Mouse (Mus musculus) T-cell, adult 2 months (primary cell): Measurements from ENCODE around the gene Rnf157.

Experiments used
- DNase-seq: peaks from one replicate; pipeline ENCODE4 v3.0.0; 2022; ENCODE audit warnings: low spot score

Gene Rnf157

GRCm38 (mm10) chr11:116412904-116413630 is at the start of gene Rnf157:
Gene Rnf157, minus strand, starts transcription at chr11:116413032.
- DNase-seq = peak; percentile 72

- no peak for DNase-seq
Observed at GRCm38 (mm10) chr11:116459786-116460185, 47.0 kb upstream of the Rnf157 start.

GRCm38 (mm10) chr11:116456234-116456633 is 43.4 kb upstream of the Rnf157 start:
- no peak for DNase-seq

GRCm38 (mm10) chr11:116453889-116454288 is 41.1 kb upstream of the Rnf157 start:
- no peak for DNase-seq

GRCm38 (mm10) chr11:116449341-116449740 is 36.5 kb upstream of the Rnf157 start:
- DNase-seq = no peak

GRCm38 (mm10) chr11:116447822-116448221 is 35.0 kb upstream of the Rnf157 start:
- no peak for DNase-seq

GRCm38 (mm10) chr11:116446308-116446887 is 33.6 kb upstream of the Rnf157 start:
- no peak for DNase-seq

GRCm38 (mm10) chr11:116445596-116446307 is 32.9 kb upstream of the Rnf157 start:
- peak; percentile 87 for DNase-seq

- DNase-seq = no peak
Observed at GRCm38 (mm10) chr11:116443935-116444334, 31.1 kb upstream of the Rnf157 start.

- no peak for DNase-seq
Observed at GRCm38 (mm10) chr11:116443311-116443710, 30.5 kb upstream of the Rnf157 start.

GRCm38 (mm10) chr11:116442867-116443177 is 30.0 kb upstream of the Rnf157 start:
- DNase-seq = no peak

- no peak for DNase-seq
Observed at GRCm38 (mm10) chr11:116442129-116442866, 29.5 kb upstream of the Rnf157 start.

- DNase-seq = no peak
Observed at GRCm38 (mm10) chr11:116440408-116441068, 27.7 kb upstream of the Rnf157 start.

- DNase-seq = peak; percentile 60
Observed at GRCm38 (mm10) chr11:116439269-116440240, 26.7 kb upstream of the Rnf157 start.

GRCm38 (mm10) chr11:116437541-116437940 is 24.7 kb upstream of the Rnf157 start:
- no peak for DNase-seq

GRCm38 (mm10) chr11:116436725-116437331 is 24.0 kb upstream of the Rnf157 start:
- DNase-seq = peak; percentile 23

GRCm38 (mm10) chr11:116435992-116436724 is 23.3 kb upstream of the Rnf157 start:
- no peak for DNase-seq

- peak; percentile 21 for DNase-seq
Observed at GRCm38 (mm10) chr11:116434967-116435752, 22.3 kb upstream of the Rnf157 start.
